Mouse (Mus musculus) embryo, embryonic 11.5 days (tissue): ENCODE measurements around the gene Wdr59.

Source experiments
- DNase-seq: peaks from one replicate; pipeline ENCODE4 v3.0.0-alpha.2; 2012; ENCODE audit warnings: low read depth, low spot score

Gene Wdr59

GRCm38 (mm10) chr8:111521713-111522429 lies at the start of gene Wdr59:
Wdr59 (minus strand) TSS chr8:111522092.
- DNase-seq, result peak; percentile 99

GRCm38 (mm10) chr8:111571661-111572060 lies 49.8 kb upstream of the Wdr59 start:
- DNase-seq, result no peak

DNA sequence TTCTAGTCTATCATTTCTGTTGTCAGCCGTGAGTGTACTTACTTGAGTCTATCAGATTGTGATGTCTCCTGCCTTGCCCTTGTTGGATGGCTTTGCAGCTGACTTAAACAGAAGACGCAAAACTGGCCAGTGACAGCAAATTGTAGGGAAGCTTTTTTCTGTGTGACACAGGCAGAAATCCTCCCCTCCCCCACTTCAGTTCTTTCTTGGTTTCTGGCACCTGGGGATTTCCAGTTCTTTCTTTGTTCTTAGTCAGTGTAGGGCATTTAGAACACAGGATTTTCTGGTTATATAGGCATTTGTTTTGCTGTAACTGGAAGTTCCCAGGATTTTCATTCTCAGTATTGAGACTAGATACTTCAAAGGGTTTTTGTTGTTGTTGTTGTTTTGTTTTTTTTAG lies 48.5 kb upstream of the Wdr59 start:
- no peak for DNase-seq

DNA sequence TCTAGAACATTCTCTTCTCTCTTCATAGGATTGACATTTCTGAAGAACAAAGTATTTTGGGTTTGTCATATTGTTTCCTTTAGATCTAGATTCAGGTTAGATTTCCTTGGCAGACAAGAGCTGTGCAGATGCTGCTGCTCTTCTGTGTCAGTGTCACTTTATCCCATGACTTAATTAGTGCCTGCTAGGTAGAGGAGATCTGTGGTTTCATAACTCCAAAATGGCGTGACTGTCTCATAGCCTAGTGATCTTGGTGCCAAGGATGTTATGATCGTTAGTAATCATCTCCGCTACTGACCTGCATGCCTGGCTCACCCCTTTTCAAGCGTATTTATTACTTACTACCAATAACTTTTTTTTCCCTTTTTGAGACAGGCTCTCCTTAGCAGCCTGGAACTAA lies 48.0 kb upstream of the Wdr59 start:
- no peak for DNase-seq

GRCm38 (mm10) chr8:111568029-111568428 lies 46.1 kb upstream of the Wdr59 start:
- no peak for DNase-seq

DNA sequence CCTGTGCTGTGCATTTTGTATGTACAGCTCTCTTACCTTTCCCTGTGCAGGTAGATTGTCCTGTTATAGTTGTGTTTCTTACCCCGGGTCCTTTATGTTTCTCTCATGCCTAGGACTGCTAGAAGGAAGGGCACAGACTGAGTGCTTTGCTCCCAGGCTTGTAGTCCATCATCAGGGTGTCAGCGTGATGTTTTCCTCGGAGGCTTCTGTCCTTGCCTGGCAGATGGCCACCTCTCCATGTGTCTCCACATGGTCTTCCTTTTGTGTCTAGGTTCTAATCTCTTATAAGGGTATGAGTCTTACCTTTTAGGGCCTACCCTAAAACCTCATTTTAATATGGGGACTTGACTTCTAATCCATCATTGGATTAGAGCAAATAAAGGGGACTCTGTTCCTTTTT lies 45.7 kb upstream of the Wdr59 start:
- no peak for DNase-seq

GRCm38 (mm10) chr8:111566326-111566725 lies 44.4 kb upstream of the Wdr59 start:
- DNase-seq, result no peak

GRCm38 (mm10) chr8:111565784-111566191 lies 43.9 kb upstream of the Wdr59 start:
- no peak for DNase-seq

DNA sequence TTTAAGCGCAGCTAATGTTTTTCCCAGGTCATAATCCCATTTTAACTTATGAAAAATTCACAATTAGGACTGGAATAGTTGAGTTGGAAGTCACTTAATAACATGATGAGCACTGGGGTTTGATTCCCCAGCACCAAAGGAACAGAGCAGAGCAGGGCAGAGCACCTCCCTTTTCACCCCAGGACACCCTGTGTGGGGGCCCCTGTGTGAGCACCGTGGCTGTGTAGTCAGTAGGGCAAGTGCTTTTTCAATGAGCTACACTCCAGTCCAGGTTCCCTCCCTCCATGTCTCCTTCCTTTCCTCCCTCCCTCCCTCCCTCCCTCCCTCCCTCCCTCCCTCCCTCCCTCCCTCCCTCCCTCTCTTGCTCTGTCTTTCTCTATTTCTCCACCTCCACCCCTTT lies 42.2 kb upstream of the Wdr59 start:
- no peak for DNase-seq

DNA sequence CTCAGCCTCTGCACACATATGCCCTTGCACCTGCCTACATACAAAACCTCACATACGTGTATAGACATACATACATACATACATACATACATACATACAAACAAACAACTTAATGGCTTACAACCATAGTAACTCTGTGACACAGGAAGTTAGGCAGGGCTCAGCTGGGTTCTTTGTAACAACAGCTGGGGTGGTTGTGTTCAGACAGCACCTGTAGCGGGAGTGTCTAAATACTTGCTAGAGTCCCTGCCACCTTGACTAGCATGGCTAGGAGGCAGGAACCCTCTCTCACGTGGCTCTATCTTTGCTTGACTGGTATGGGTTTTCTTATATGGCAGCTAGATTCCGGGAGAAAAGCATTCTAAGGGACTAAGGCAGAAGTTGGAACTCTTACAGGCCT lies 41.8 kb upstream of the Wdr59 start:
- no peak for DNase-seq

GRCm38 (mm10) chr8:111563075-111563474 lies 41.2 kb upstream of the Wdr59 start:
- DNase-seq, result no peak

GRCm38 (mm10) chr8:111562274-111562803 lies 40.4 kb upstream of the Wdr59 start:
- no peak for DNase-seq

DNA sequence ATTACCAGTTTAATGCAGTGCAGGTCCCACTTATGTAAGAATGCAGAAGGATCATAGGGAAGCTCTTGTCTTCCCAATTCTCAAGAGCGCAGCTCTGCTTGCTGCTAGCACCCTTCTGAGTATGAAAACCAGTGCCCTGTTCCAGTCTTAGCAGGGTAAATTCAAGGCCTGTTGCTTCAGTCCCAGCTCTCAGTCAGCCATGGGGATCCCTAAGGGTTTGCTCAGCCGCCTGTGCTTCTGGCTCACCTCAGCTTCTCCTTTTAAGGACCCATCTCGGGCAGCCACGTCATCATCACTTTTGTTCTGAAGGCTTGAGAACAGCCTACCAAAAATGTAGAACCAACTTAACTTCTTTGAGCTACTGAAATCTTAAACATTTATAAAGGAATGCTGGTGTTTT lies 39.9 kb upstream of the Wdr59 start:
- DNase-seq, result no peak

DNA sequence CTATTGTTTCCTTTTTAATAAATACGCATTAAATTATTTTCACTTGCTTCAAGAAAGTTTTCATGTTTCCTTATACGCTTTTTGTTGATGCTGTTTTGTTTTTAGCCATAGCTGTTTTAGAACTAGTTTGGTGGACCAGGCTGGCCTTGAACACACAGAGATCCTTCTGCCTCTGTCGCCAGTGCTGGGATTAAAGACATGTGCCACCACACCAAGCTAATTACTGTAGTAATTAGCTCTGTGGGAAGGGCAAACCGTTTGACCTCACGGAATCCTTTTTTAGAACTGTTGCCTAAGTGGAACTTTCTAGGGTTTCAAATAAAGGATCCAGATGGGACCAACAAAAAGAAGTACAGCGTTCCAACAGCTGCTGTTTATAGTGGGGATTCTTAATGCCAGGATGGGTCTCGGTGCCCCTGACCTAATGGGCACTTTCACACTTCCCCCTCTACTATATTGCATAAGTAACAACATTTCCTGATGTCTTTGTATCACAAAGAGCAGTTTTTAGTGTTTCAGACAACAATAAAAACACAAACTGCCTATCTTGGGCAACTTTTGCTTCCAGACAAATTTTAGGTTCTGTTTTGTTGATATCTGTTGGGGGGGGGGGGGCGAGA lies 29.7 kb upstream of the Wdr59 start:
- no peak for DNase-seq

DNA sequence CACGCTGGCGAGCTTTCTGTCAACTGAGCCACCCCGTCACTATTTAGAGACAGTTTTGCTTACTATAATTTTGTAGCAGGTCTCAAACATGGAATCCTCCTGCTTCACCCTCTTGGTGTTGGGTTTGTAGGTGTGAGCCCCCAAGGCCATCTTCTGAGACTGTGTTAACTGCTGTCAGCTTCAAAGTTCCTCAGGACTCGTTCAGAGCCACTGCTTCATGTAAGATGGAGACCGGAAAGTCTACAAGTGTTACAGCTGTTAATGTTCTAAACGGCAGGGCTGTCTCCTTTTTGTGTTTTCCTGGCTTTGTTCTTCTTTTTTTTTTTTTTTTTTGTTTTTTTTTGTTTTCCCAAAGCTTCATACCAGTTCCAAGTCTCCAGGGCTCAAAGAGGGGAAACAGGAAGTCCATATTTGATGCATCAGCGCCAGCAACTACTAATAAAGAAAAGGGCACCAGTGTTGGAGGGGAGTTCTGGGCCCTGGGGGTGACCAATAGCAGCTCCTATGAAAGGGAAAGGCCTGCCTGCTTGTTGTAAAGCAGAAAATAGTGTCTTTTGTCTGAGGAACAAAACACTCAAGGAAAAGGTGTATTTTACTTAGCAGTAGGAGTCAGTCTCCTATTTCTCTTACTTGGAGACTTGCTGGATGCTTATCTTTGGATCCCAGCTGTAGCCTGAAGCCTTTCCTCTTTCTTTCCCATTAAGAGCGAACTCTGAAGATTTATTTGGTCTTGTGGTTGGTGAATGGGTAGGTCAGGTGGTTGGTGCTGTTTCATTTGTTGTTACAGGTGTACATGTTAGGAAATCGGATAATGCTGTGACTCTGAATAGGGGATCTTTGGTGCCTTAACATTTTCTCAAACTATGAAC lies 28.3 kb upstream of the Wdr59 start:
- DNase-seq, result no peak

DNA sequence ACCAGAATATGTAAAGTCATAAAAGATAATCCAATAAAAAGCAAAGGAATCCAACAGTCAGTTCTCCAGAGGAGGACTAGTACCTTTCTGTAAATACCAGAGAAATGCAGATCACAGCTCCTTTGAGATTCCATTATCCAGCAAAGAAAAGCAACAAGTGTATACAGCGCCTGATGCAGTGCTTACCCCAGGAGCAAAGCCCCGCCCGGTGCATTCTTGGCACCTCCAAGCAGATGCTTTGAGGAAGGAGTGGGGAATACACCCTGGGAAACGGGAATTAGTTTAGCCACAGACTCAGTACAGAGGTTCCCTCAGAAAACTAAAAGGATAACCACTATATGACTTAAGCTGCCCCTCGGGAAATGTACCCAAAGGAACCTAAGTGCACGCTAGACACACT lies 26.3 kb upstream of the Wdr59 start:
- no peak for DNase-seq

GRCm38 (mm10) chr8:111547144-111547543 lies 25.3 kb upstream of the Wdr59 start:
- no peak for DNase-seq

DNA sequence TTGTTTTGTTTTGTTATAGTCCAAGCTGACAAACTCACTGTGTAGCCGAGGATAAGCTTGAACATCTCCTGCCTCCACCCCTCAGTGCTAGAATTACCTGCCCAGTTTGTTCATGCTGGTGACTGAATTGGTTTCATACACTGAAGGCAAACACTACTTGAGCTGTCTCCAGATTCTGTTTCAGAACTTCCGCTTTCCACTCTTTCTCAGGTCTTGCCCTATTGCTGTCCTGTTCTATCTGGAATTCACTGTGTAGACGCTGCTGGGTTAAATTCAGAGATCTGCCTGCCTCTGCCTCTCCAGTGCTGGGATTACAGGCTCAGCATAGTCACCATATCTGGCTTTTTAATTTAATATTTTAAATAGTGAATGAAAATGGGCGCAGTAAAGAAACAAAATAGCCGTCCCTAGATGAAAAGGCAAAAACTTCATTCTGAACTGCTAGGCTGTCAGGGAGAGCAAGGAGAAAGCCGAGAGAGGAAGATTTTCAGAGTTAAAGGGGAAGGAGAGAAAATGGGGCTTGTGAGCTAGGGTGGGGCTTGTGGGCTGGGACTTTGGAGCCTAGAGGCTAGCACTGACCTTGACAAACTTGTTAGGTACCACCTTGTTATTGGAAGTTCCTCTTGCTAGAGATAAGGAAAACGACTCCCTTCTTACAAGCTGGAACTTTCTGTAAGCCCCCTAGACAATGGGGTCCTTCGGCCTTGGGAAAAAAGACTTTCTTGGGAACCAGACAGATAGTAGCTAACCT lies 23.7 kb upstream of the Wdr59 start:
- no peak for DNase-seq

DNA sequence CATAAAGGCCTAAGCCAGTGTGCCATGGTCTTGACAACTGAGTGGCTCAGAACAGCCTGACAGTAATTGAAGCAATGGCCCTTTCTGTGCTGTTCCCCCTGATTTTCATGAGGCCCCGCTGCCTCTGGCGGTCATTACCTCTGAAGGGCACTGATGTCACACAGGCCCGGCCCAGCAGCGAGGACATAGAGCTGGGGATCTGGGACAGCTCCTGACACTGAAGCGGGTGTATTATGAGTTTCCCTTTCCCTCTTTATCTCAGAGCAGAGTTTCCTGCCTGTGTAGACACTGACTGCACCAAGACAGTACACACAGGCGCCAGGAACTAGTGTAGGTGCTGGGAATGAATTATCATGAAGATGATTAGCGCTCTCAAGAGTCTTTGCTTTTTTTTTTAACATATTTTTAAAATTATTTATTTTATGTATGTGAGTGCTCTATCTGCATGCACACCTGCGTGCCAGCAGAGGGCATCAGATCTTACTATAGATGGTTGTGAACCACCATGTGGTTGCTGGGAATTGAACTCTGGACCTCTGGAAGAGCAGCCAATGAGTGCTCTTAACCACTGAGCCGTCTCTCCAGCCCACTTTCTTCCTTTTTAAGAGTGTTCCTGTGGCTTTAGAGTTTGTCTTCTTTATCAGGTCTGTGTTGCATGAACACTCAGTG lies 22.0 kb upstream of the Wdr59 start:
- no peak for DNase-seq

DNA sequence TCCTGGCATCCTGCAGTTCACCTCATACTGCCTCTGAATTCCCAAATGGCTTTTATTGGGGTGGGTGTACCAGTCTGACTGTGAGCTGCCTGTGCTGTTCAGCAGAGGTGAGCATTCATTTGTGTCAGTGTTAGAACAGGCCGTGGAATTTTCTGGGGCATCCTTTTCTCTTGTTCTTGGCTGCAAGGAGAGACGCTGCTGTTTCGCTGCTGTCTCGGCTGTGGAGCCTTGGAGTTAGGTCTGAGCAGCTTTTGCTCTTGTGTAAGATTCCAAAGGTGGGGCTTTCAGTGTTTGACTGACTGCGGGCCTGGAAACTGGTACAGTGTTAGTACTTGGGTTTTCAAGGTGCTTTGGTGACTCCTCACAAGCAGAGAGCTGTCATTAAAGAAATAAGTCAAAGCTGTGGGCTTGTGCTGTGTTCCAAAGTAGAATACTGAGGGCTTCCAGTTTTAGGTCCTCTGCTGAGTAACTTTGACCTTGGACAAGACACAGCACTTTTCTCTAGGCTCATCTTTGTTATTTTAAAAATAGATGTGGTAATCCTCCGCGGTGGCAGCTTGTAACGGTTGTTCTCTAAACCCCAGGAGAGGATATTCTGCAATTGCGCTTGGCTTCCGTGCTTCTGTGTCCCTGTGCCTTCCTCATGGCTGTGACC lies 17.7 kb upstream of the Wdr59 start:
- no peak for DNase-seq

DNA sequence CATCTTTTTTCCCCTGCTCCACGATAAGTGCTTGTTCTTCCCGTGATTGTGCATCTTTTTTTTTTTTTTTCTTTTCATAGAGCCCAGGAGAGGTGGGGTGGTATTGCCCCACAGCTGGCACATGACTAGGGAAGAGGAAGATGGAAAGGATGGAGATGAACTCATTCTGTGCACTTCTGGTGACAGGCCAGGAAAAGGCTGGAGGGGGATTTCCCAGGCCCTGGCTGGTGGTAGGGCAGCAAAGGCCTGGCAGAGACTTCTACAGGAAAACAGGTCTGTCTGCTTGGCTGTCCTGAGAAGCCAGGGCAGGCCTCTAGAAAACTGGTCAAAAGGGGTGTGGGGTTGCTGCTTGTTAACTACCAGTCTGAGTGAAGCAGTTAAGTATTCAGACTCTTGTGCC lies 16.3 kb upstream of the Wdr59 start:
- DNase-seq, result no peak
